Mouse (Mus musculus) myocyte (in vitro differentiated cells): ENCODE data around the gene Nfe2l3.
"Not testable (repeated sequence)": the region's sequence is repeated elsewhere in the genome, so short reads cannot be mapped to it uniquely, and the experiment has no call there.

ENCODE experiments used
- CEBPB ChIP-seq: IDR thresholded peaks from 2 replicates; pipeline ENCODE4 v1.6.1; 2011; ENCODE audit warnings: mild to moderate bottlenecking, moderate library complexity; ENCODE audit not compliant: poor library complexity, insufficient read depth, severe bottlenecking
- E2F4 ChIP-seq: IDR thresholded peaks from one replicate; pipeline ENCODE4 v1.6.1; 2011; ENCODE audit warnings: mild to moderate bottlenecking, control low read depth, moderate library complexity; ENCODE audit not compliant: insufficient read depth
- MAX ChIP-seq: IDR thresholded peaks from one replicate; pipeline ENCODE4 v1.6.1; 2011; ENCODE audit warnings: low read depth, mild to moderate bottlenecking, control low read depth
- MYOD1 ChIP-seq, 3 experiments: IDR thresholded peaks; one replicate each; pipeline ENCODE4 v1.6.1; 2011; ENCODE audit warnings: control low read depth in 2 of 3, low read depth in 2 of 3, mild to moderate bottlenecking in 2 of 3, moderate library complexity in 1 of 3; ENCODE audit not compliant: insufficient read length in 2 of 3, control insufficient read depth in 1 of 3
- MYOG ChIP-seq, 3 experiments: IDR thresholded peaks; one replicate each; pipeline ENCODE4 v1.6.1; 2011; ENCODE audit warnings: control low read depth in 2 of 3, low read depth in 2 of 3, mild to moderate bottlenecking in 2 of 3; ENCODE audit not compliant: insufficient read length in 2 of 3, control insufficient read depth in 1 of 3, insufficient read depth in 1 of 3
- POLR2A ChIP-seq: IDR thresholded peaks from one replicate; pipeline ENCODE4 v1.6.1; 2011; ENCODE audit warnings: low read depth, mild to moderate bottlenecking, control low read depth, moderate library complexity; ENCODE audit not compliant: insufficient read length
- REST ChIP-seq: IDR thresholded peaks from one replicate; pipeline ENCODE4 v1.6.1; 2011; ENCODE audit warnings: mild to moderate bottlenecking, control low read depth, moderate library complexity; ENCODE audit not compliant: insufficient read depth, insufficient read length
- SRF ChIP-seq: IDR thresholded peaks from one replicate; pipeline ENCODE4 v1.6.1; 2011; ENCODE audit warnings: low read depth; ENCODE audit not compliant: control insufficient read depth, insufficient read length
- TCF12 ChIP-seq: IDR thresholded peaks from one replicate; pipeline ENCODE4 v1.6.1; 2011; ENCODE audit warnings: mild to moderate bottlenecking, control low read depth; ENCODE audit not compliant: poor library complexity, insufficient read depth, severe bottlenecking
- TCF3 ChIP-seq: IDR thresholded peaks from one replicate; pipeline ENCODE4 v1.6.1; 2011; ENCODE audit warnings: low read depth, control low read depth; ENCODE audit not compliant: insufficient read length
- USF1 ChIP-seq: IDR thresholded peaks from one replicate; pipeline ENCODE4 v1.6.1; 2011; ENCODE audit warnings: low read depth, mild to moderate bottlenecking, control low read depth, moderate library complexity

DNA sequence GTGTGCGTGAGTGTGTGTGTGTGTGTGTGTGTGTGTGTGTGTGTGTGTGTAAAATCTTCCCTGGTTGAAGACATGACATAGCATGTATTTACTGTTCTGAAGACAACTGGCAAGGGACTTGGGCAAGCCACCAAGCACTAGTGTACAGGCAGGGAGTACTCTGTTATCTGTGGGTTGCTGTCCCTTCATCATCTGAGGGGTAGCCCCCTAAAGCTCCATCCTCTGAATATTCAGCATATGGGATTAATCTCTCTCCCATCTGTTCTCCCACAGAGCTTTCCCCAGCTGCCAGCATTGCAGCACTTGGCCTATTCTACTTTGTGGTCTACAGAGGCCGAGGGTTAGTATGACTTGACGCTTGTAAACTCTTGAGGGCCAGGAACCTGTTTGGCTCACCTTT lies 37.5 kb upstream of the Nfe2l3 start:
- not testable (repeated sequence) for TF ChIP-seq POLR2A; MYOD1 (IDR thresholded peaks at IDR 0.05; ENCODE audit: control insufficient read depth in 1 of 3, insufficient read length in 2 of 3, low read depth in 2 of 3); MAX; E2F4; USF1; MYOG (IDR thresholded peaks at IDR 0.05; ENCODE audit: control insufficient read depth in 1 of 3, insufficient read depth in 1 of 3, insufficient read length in 2 of 3, low read depth in 2 of 3); TCF12; TCF3; REST; CEBPB; SRF
